Mouse (Mus musculus) midbrain, embryonic 13.5 days (tissue): Measurements from ENCODE around the gene Dcun1d5. TPM values are rescaled to one million over a fixed set of nuclear protein-coding genes. Genes with fewer than 3 reads are reported as not detected.
"Not testable (repeated sequence)": the region's sequence is repeated elsewhere in the genome, so short reads cannot be mapped to it uniquely, and the experiment has no call there.

Source experiments
- ATAC-seq: fragments of 200-750 bp; cut with Nextera tagmentation; 2 replicates; pipeline ENCODE4 v1.8.0; 2017; ENCODE audit warnings: mild to moderate bottlenecking, moderate TSS enrichment, moderate library complexity
- H3K27ac ChIP-seq: fragments of 300-500 bp; sonication (generic); 2 replicates; pipeline ENCODE4 v1.5.1; 2015; ENCODE audit warnings: inconsistent platforms, mild to moderate bottlenecking, moderate library complexity
- H3K27me3 ChIP-seq: fragments of 300-500 bp; sonication (generic); 2 replicates; pipeline ENCODE4 v1.6.1; 2015; ENCODE audit warnings: mild to moderate bottlenecking, inconsistent platforms
- H3K36me3 ChIP-seq: fragments of 300-500 bp; sonication (generic); 2 replicates; pipeline ENCODE4 v1.6.1; 2015; ENCODE audit warnings: mild to moderate bottlenecking, inconsistent platforms
- H3K4me1 ChIP-seq: fragments of 300-500 bp; sonication (generic); replicated peaks from 2 replicates; pipeline ENCODE4 v1.6.1; 2015; ENCODE audit warnings: inconsistent platforms
- H3K4me2 ChIP-seq: fragments of 300-500 bp; sonication (generic); replicated peaks from 2 replicates; pipeline ENCODE4 v1.6.1; 2015; ENCODE audit warnings: moderate library complexity, mild to moderate bottlenecking, inconsistent platforms
- H3K4me3 ChIP-seq: fragments of 300-500 bp; sonication (generic); replicated peaks from 2 replicates; pipeline ENCODE4 v1.5.1; 2015; ENCODE audit warnings: mild to moderate bottlenecking, inconsistent platforms
- H3K9ac ChIP-seq: fragments of 300-500 bp; sonication (generic); replicated peaks from 2 replicates; pipeline ENCODE4 v1.6.1; 2015; ENCODE audit warnings: mild to moderate bottlenecking, inconsistent platforms
- H3K9me3 ChIP-seq: fragments of 300-500 bp; sonication (generic); 2 replicates; pipeline ENCODE4 v1.6.1; 2016; ENCODE audit warnings: mild to moderate bottlenecking, inconsistent platforms
- WGBS: fragments of 180-500 bp; shearing (Covaris S2); methylation state at CpG from one replicate; pipeline ENCODE4 v1.1.7; 2015; 5-methylcytosine and 5-hydroxymethylcytosine counted together
- polyA plus RNA-seq: library from polyadenylated mRNA; unstranded; fragments of >200 nt; fragmentation: Nextera tagmentation; extraction: Ambion mirVana; gene quantifications from 2 replicates; pipeline ENCODE4 v1.2.1, GENCODE M21; 2015

Gene Dcun1d5
- 111 and 119 TPM in 2 replicates for polyA plus RNA-seq

GRCm38 (mm10) chr9:7184172-7184896, at the start of gene Dcun1d5, which contains the start of gene Dync2h1:
Gene Dcun1d5, plus strand, starts transcription at chr9:7184520.
Gene Dync2h1, minus strand, starts transcription at chr9:7184446.
- H3K4me2 ChIP-seq = peak within 1 kb of the TSS; percentile 88
- peak within 1 kb of the TSS; percentile 87 for H3K4me3 ChIP-seq
- WGBS = under 1% methylated on average over 62 of the region's 62 CpGs
- H3K9me3 ChIP-seq = no peaks in the 10 kb centered on the region
- H3K27ac ChIP-seq = peak within 1 kb of the TSS; percentile 88
- ATAC-seq = peak; percentile 100
- peak within 1 kb of the TSS; percentile 83 for H3K9ac ChIP-seq
- 0 out of 2 replicates have a peak, but pooled peaks cover 3% of the 10 kb centered on the region for H3K36me3 ChIP-seq
- H3K27me3 ChIP-seq = no peaks in the 10 kb centered on the region
- peaks cover 29% of the 10 kb centered on the region for H3K4me1 ChIP-seq

GRCm38 (mm10) chr9:7154391-7154790, 29.9 kb upstream of the Dcun1d5 start:
- H3K36me3 ChIP-seq = peaks cover 46% of the 10 kb centered on the region
- WGBS = 92% methylated on average over 2 of the region's 2 CpGs
- ATAC-seq = no peak

GRCm38 (mm10) chr9:7158605-7159004, 25.7 kb upstream of the Dcun1d5 start:
- no peaks in the 10 kb centered on the region for H3K27me3 ChIP-seq
- no peak overlapping the region for H3K4me2 ChIP-seq
- no peak overlapping the region for H3K4me3 ChIP-seq
- ATAC-seq = no peak
- WGBS = 94% methylated on average over 7 of the region's 7 CpGs
- H3K27ac ChIP-seq = no peak overlapping the region
- H3K9me3 ChIP-seq = no peaks in the 10 kb centered on the region
- peaks cover 49% of the 10 kb centered on the region for H3K36me3 ChIP-seq
- H3K9ac ChIP-seq = no peak overlapping the region
- H3K4me1 ChIP-seq = no peaks in the 10 kb centered on the region

More at GRCm38 (mm10) chr9:7154391-7154790, 29.9 kb upstream of the Dcun1d5 start:
- Histone ChIP-seq H3K27me3 (no peaks in the 10 kb centered on the region), H3K4me2 (no peak overlapping the region), H3K4me1 (no peaks in the 10 kb centered on the region), H3K4me3 (no peak overlapping the region), H3K9ac (no peak overlapping the region), H3K27ac (no peak overlapping the region), H3K9me3 (no peaks in the 10 kb centered on the region)

GRCm38 (mm10) chr9:7159718-7160117, 24.6 kb upstream of the Dcun1d5 start:
- Histone ChIP-seq H3K4me3 (no peak overlapping the region), H3K36me3 (peaks cover 51% of the 10 kb centered on the region), H3K27ac (no peak overlapping the region), H3K4me2 (no peak overlapping the region), H3K9me3 (no peaks in the 10 kb centered on the region), H3K9ac (no peak overlapping the region), H3K4me1 (no peaks in the 10 kb centered on the region), H3K27me3 (no peaks in the 10 kb centered on the region)
- no peak for ATAC-seq
- WGBS = 86% methylated on average over 3 of the region's 3 CpGs

DNA sequence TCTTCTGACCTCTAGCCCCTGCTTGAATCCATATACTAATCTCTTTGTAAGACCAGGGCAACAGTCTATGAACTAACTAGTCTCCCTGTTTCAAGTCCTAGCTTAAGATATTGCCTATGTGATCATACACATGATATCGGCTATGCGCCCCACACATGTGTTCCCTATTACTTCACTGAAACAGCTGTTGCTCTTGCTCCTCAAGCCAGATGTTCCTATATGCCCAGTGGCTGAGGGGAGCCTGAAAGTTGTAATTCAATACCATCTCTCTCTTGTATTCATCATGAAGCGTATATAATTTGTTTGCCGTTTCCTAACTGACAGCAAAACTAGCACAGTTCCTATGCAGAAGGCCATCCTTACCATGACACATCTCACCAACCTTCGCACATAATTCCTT, 23.6 kb upstream of the Dcun1d5 start:
- Histone ChIP-seq H3K4me3 (no peak overlapping the region), H3K4me1 (no peaks in the 10 kb centered on the region), H3K27ac (no peak overlapping the region), H3K4me2 (no peak overlapping the region), H3K27me3 (no peaks in the 10 kb centered on the region), H3K9me3 (no peaks in the 10 kb centered on the region), H3K36me3 (peaks cover 48% of the 10 kb centered on the region), H3K9ac (no peak overlapping the region)
- 94% methylated on average over 5 of the region's 5 CpGs for WGBS
- no peak for ATAC-seq

GRCm38 (mm10) chr9:7167339-7167998, 16.9 kb upstream of the Dcun1d5 start:
- Histone ChIP-seq H3K4me1 (no peaks in the 10 kb centered on the region), H3K27me3 (no peaks in the 10 kb centered on the region), H3K27ac (no peak overlapping the region), H3K36me3 (peaks cover 40% of the 10 kb centered on the region), H3K9me3 (no peaks in the 10 kb centered on the region), H3K4me2 (no peak overlapping the region), H3K4me3 (no peak overlapping the region), H3K9ac (no peak overlapping the region)
- WGBS = 95% methylated on average over 6 of the region's 6 CpGs
- ATAC-seq = no peak

- H3K4me3 ChIP-seq = no peak overlapping the region
- no peaks in the 10 kb centered on the region for H3K27me3 ChIP-seq
- H3K4me1 ChIP-seq = peaks cover 14% of the 10 kb centered on the region
- WGBS = 93% methylated on average over 1 of the region's 1 CpGs
- no peaks in the 10 kb centered on the region for H3K9me3 ChIP-seq
- H3K9ac ChIP-seq = no peak overlapping the region
- H3K27ac ChIP-seq = no peak overlapping the region
- H3K4me2 ChIP-seq = no peak overlapping the region
- H3K36me3 ChIP-seq = peaks cover 19% of the 10 kb centered on the region
- no peak for ATAC-seq
These were observed 10.6 kb upstream of the Dcun1d5 start for GRCm38 (mm10) chr9:7173756-7174155.

- Histone ChIP-seq H3K4me1 (peaks cover 14% of the 10 kb centered on the region), H3K9ac (peak overlapping the region; percentile 77), H3K27ac (peak overlapping the region; percentile 30), H3K36me3 (peaks cover 9% of the 10 kb centered on the region; the same call in 1 of the 2 replicates), H3K27me3 (no peaks in the 10 kb centered on the region), H3K4me2 (peak overlapping the region; percentile 91), H3K9me3 (no peaks in the 10 kb centered on the region), H3K4me3 (peak overlapping the region; percentile 74)
- peak; percentile 100 for ATAC-seq
- 9% methylated on average over 41 of the region's 41 CpGs for WGBS
These were observed 7.4 kb upstream of the Dcun1d5 start for GRCm38 (mm10) chr9:7176618-7177610.

- no peaks in the 10 kb centered on the region for H3K9me3 ChIP-seq
- H3K9ac ChIP-seq = peak overlapping the region; percentile 83
- ATAC-seq = peak; percentile 86
- peak overlapping the region; percentile 87 for H3K4me3 ChIP-seq
- peak overlapping the region; percentile 88 for H3K27ac ChIP-seq
- H3K27me3 ChIP-seq = no peaks in the 10 kb centered on the region
- peaks cover 29% of the 10 kb centered on the region for H3K4me1 ChIP-seq
- whole genome bisulfite sequencing = 1% methylated on average over 25 of the region's 31 CpGs
- peak overlapping the region; percentile 88 for H3K4me2 ChIP-seq
- H3K36me3 ChIP-seq = peaks cover 4% of the 10 kb centered on the region; the same call in 1 of the 2 replicates
These were observed 574 bp downstream of the Dcun1d5 start for GRCm38 (mm10) chr9:7184897-7185291.

GRCm38 (mm10) chr9:7190694-7191093, 6.4 kb downstream of the Dcun1d5 start:
- not testable (repeated sequence) for H3K9me3 ChIP-seq, H3K4me2 ChIP-seq, H3K9ac ChIP-seq, H3K27ac ChIP-seq, H3K4me3 ChIP-seq, H3K27me3 ChIP-seq, ATAC-seq
- Histone ChIP-seq H3K36me3 (peaks cover 10% of the 10 kb centered on the region; the same call in 1 of the 2 replicates), H3K4me1 (peaks cover 14% of the 10 kb centered on the region)
- WGBS = 97% methylated on average over 3 of the region's 3 CpGs

DNA sequence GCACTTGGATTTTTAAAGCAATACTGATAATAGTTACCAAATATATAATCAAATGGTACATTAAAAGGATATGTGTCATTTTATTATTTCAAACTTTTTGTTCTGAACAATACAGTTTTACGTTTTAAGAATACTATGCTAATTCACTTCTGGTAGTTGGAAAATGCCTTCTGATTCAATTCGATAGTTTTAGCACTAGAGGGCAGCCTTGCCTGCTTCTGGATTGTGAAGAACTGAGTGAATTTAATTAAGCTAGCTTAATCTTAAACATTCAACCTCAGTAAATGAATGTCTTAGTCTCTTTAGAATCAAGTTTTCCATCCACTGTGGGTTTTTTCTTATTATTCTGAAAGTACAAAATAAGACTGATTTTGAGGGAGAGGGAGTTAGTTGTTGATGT, 31.9 kb downstream of the Dcun1d5 start:
- H3K4me3 ChIP-seq = no peak overlapping the region
- no peak overlapping the region for H3K9ac ChIP-seq
- H3K9me3 ChIP-seq = no peaks in the 10 kb centered on the region
- no peak for ATAC-seq
- 50% methylated on average over 2 of the region's 2 CpGs for WGBS
- H3K27ac ChIP-seq = no peak overlapping the region
- H3K27me3 ChIP-seq = no peaks in the 10 kb centered on the region
- no peaks in the 10 kb centered on the region for H3K4me1 ChIP-seq
- H3K4me2 ChIP-seq = no peak overlapping the region
- peaks cover 15% of the 10 kb centered on the region for H3K36me3 ChIP-seq
